Mouse (Mus musculus): Measurements from ENCODE around the gene Xlr. TPM values are rescaled to one million over a fixed set of nuclear protein-coding genes. Genes with fewer than 3 reads are reported as not detected.

Xlr gene
- polyA plus RNA-seq (2017; shearing (Covaris generic)), result 1.4 TPM

GRCm38 (mm10) chrX:53797519-53797918 is at the start of gene Xlr:
Xlr (minus strand) TSS chrX:53797706.

GRCm38 (mm10) chrX:53776276-53776675 is 21.2 kb downstream of the Xlr start, which contains the start of gene Zfp36l3:
Zfp36l3 (minus strand) TSS chrX:53776394.

GRCm38 (mm10) chrX:53757736-53758135 is 39.8 kb downstream of the Xlr start, which contains the start of gene 1700013H16Rik:
1700013H16Rik (minus strand) TSS chrX:53757831.

Other genes with a start within 250 kb of the Xlr start
- gene Rtl8c, start 189.7 kb downstream of the Xlr start, polyA plus RNA-seq (2017; shearing (Covaris generic)), result 7.7 TPM
- not detected for gene Gm14597, start 188.7 kb downstream of the Xlr start, polyA plus RNA-seq (2017; shearing (Covaris generic))
- 15.3 TPM for gene Rtl8a, start 154.0 kb downstream of the Xlr start, polyA plus RNA-seq (2017; shearing (Covaris generic))
- 18.5 TPM for gene Rtl8b, start 127.3 kb downstream of the Xlr start, polyA plus RNA-seq (2017; shearing (Covaris generic))
- gene 4930502E18Rik, start 72.9 kb downstream of the Xlr start, polyA plus RNA-seq (2017; shearing (Covaris generic)), result not detected
- not detected for gene 1700013H16Rik, start 39.9 kb downstream of the Xlr start, polyA plus RNA-seq (2017; shearing (Covaris generic))
- gene Zfp36l3, start 21.3 kb downstream of the Xlr start, polyA plus RNA-seq (2017; shearing (Covaris generic)), result not detected

Measured in naive thymus-derived CD4-positive, alpha-beta T cell, adult 5 months (primary cell).